Mouse (Mus musculus): Measurements from ENCODE around the gene D130052B06Rik.

DNA sequence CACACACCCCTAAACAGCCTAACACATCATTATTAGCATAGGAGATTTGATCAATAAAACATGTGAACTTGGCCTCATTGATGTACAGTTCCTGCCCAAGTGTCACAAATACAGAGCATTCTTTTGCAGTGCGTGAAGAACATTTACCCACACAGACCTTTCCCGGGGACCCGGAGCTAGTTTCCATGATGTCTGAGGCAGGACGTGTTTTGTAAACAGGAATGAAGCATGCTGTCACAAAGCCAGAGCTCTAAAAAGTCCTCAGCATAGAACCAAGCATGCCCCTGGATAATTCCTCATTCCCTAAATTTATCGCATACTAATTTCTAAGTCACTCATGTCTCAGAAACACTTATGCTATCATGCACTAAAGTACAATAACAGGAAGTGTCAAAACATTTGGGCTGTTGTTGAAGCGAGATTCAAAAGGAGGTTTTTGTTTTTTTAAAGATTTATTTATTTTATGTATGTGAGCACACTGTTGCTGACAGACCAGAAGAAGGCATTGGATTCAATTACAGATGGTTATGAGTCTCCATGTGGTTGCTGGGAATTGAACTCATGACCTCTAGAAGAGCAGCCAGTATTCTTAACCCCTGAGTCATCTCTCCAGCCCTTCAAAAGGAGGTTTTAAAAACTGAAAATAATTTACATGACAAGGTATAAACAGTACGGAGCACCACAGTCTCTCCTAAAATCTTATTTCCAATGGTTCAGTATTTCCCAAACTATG is 56.9 kb downstream of the D130052B06Rik start:
- TF ChIP-seq CTCF (IDR thresholded peaks at IDR 0.05) (no peak), EP300 (IDR thresholded peaks at IDR 0.05) (peak; percentile 55)

All from lung, postnatal 0 days (tissue).